Mouse (Mus musculus) testis, adult 2 months (tissue): ENCODE measurements around the gene Samsn1.

Source experiments
- CTCF ChIP-seq: fragments of 200-500 bp; IDR thresholded peaks from 2 replicates; pipeline ENCODE4 v1.5.1; 2012; ENCODE audit warnings: low read depth, mild to moderate bottlenecking, inconsistent platforms, low read length, moderate library complexity; ENCODE audit not compliant: control insufficient read depth, insufficient read depth, insufficient replicate concordance
- POLR2A ChIP-seq: fragments of 200-500 bp; IDR thresholded peaks from 2 replicates; pipeline ENCODE4 v1.6.1; 2012; ENCODE audit warnings: low read depth, mild to moderate bottlenecking, inconsistent platforms, low read length, moderate library complexity; ENCODE audit not compliant: control insufficient read depth

GRCm38 (mm10) chr16:75979381-75979780 is 42.7 kb downstream of the Samsn1 start:
- no peak for TF ChIP-seq CTCF
- TF ChIP-seq POLR2A: no peak
